Mouse (Mus musculus) kidney, adult 2 months (tissue): Measurements from ENCODE around the gene Insr. TPM values are rescaled to one million over a fixed set of nuclear protein-coding genes. Genes with fewer than 3 reads are reported as not detected.

Experiments used
- DNase-seq: peaks from one replicate; pipeline ENCODE4 v3.0.0; 2021
- H3K27ac ChIP-seq: fragments of 200-500 bp; 2 replicates; pipeline ENCODE4 v1.5.1; 2012; ENCODE audit warnings: low read depth, low read length, control low read depth, inconsistent platforms; ENCODE audit not compliant: insufficient read depth
- H3K27me3 ChIP-seq: fragments of 200-500 bp; replicated peaks from 2 replicates; pipeline ENCODE4 v1.6.1; 2012; ENCODE audit warnings: mild to moderate bottlenecking, moderate library complexity, low read length, inconsistent platforms; ENCODE audit not compliant: control insufficient read depth, insufficient read depth
- H3K36me3 ChIP-seq: fragments of 200-500 bp; 2 replicates; pipeline ENCODE4 v1.6.1; 2012; ENCODE audit warnings: mild to moderate bottlenecking, moderate library complexity, low read length, inconsistent platforms; ENCODE audit not compliant: control insufficient read depth, insufficient read depth
- H3K4me1 ChIP-seq: fragments of 200-500 bp; 2 replicates; pipeline ENCODE4 v1.6.1; 2011; ENCODE audit warnings: low read length; ENCODE audit not compliant: control insufficient read depth, insufficient read depth
- H3K4me3 ChIP-seq: fragments of 200-500 bp; 2 replicates; pipeline ENCODE4 v1.5.1; 2011; ENCODE audit warnings: mild to moderate bottlenecking, low read depth, low read length, control low read depth; ENCODE audit not compliant: insufficient read depth
- CTCF ChIP-seq: fragments of 200-500 bp; conservative IDR thresholded peaks from 2 replicates; pipeline ENCODE4 v1.5.1; 2011; ENCODE audit warnings: low read depth, mild to moderate bottlenecking, control low read depth, low read length, moderate library complexity, mixed read lengths; ENCODE audit not compliant: insufficient read depth, insufficient read length
- POLR2A ChIP-seq: fragments of 200-500 bp; IDR thresholded peaks from one replicate; pipeline ENCODE4 v1.6.1; 2011; ENCODE audit warnings: low read depth, low read length, control low read depth
- WGBS: fragments of 180-500 bp; shearing (Covaris S2); methylation state at CpG from one replicate; pipeline ENCODE4 v1.1.7; 2018; 5-methylcytosine and 5-hydroxymethylcytosine counted together
- polyA plus RNA-seq: library from polyadenylated mRNA; depleted of rRNA; stranded (reverse); fragments of >200 nt; gene quantifications from 2 replicates; pipeline ENCODE4 v1.2.3, GENCODE M21; 2012

Insr gene
- polyA plus RNA-seq, 1 experiment = 26.8 TPM

- Histone ChIP-seq H3K27me3 (no peaks in the 10 kb centered on the region), H3K4me3 (no peak overlapping the region), H3K4me1 (peaks cover 46% of the 10 kb centered on the region), H3K36me3 (no peaks in the 10 kb centered on the region), H3K27ac (peak overlapping the region; percentile 58)
- peak; percentile 95 for DNase-seq
- TF ChIP-seq POLR2A = no peak
- no peak for TF ChIP-seq CTCF
Measured at GRCm38 (mm10) chr8:3215561-3215960, 63.9 kb downstream of the Insr start.

- Histone ChIP-seq H3K4me3 (no peak overlapping the region), H3K27ac (peak overlapping the region; percentile 58; the same call in 1 of the 2 replicates), H3K4me1 (peaks cover 43% of the 10 kb centered on the region), H3K36me3 (no peaks in the 10 kb centered on the region), H3K27me3 (no peaks in the 10 kb centered on the region)
- 81% methylated on average over 1 of the region's 1 CpGs for WGBS
- no peak for DNase-seq
- no peak for TF ChIP-seq CTCF
- no peak for TF ChIP-seq POLR2A
Measured at GRCm38 (mm10) chr8:3214601-3215000, 64.8 kb downstream of the Insr start.

- TF ChIP-seq CTCF = no peak
- no peak for TF ChIP-seq POLR2A
- 33% methylated on average over 9 of the region's 9 CpGs for WGBS
- no peak overlapping the region for H3K4me3 ChIP-seq
- H3K36me3 ChIP-seq = no peaks in the 10 kb centered on the region; the same call in 1 of the 2 replicates
- peaks cover 32% of the 10 kb centered on the region for H3K4me1 ChIP-seq
- peak; percentile 75 for DNase-seq
- H3K27ac ChIP-seq = peak overlapping the region; percentile 6; the same call in 1 of the 2 replicates
- H3K27me3 ChIP-seq = no peaks in the 10 kb centered on the region
Measured at GRCm38 (mm10) chr8:3211456-3211855, 68.0 kb downstream of the Insr start.

- Histone ChIP-seq H3K36me3 (no peaks in the 10 kb centered on the region; the same call in 1 of the 2 replicates), H3K4me1 (peaks cover 21% of the 10 kb centered on the region), H3K27ac (peak overlapping the region; percentile 78), H3K27me3 (no peaks in the 10 kb centered on the region), H3K4me3 (no peak overlapping the region)
- no peak for DNase-seq
- 83% methylated on average over 3 of the region's 3 CpGs for WGBS
- no peak for TF ChIP-seq CTCF
- TF ChIP-seq POLR2A = no peak
Measured at GRCm38 (mm10) chr8:3209960-3210359, 69.5 kb downstream of the Insr start.

- H3K4me3 ChIP-seq = no peak overlapping the region
- H3K27ac ChIP-seq = peak overlapping the region; percentile 78
- no peaks in the 10 kb centered on the region for H3K27me3 ChIP-seq
- H3K4me1 ChIP-seq = peaks cover 16% of the 10 kb centered on the region; the same call in 1 of the 2 replicates
- no peaks in the 10 kb centered on the region; the same call in 1 of the 2 replicates for H3K36me3 ChIP-seq
- peak; percentile 90 for DNase-seq
- no peak for TF ChIP-seq POLR2A
- no peak for TF ChIP-seq CTCF
- WGBS = 22% methylated on average over 3 of the region's 3 CpGs
Measured at GRCm38 (mm10) chr8:3209268-3209667, 70.1 kb downstream of the Insr start.

GRCm38 (mm10) chr8:3208729-3209128 lies 70.7 kb downstream of the Insr start:
- Histone ChIP-seq H3K4me3 (no peak overlapping the region), H3K4me1 (peaks cover 16% of the 10 kb centered on the region; the same call in 1 of the 2 replicates), H3K27me3 (no peaks in the 10 kb centered on the region), H3K27ac (peak overlapping the region; percentile 84), H3K36me3 (no peaks in the 10 kb centered on the region; the same call in 1 of the 2 replicates)
- TF ChIP-seq CTCF (no peak), POLR2A (no peak)
- DNase-seq = no peak

- WGBS = 76% methylated on average over 3 of the region's 3 CpGs
- DNase-seq = peak; percentile 48
- Histone ChIP-seq H3K4me1 (peaks cover 3% of the 10 kb centered on the region), H3K36me3 (peaks cover 8% of the 10 kb centered on the region), H3K27me3 (no peaks in the 10 kb centered on the region), H3K27ac (no peak overlapping the region), H3K4me3 (no peak overlapping the region)
- TF ChIP-seq POLR2A = no peak
Measured at GRCm38 (mm10) chr8:3204758-3205443, 74.5 kb downstream of the Insr start.
